Mouse (Mus musculus) adrenal gland, postnatal 4 days (tissue): Measurements from ENCODE around the gene Fgf2. TPM values are rescaled to one million over a fixed set of nuclear protein-coding genes. Genes with fewer than 3 reads are reported as not detected.

Experiments
- DNase-seq, 2 experiments: peaks; one replicate each; pipeline ENCODE4 v3.0.0; 2021 to 2022; ENCODE audit warnings: low spot score in 2 of 2, mixed read lengths in 2 of 2
- total RNA-seq, 2 experiments: library from RNA; stranded (reverse); gene quantifications; 2 replicates each; pipeline ENCODE4 v1.2.3; 2021

Fgf2 gene
- total RNA-seq, 2 experiments from 2014 or later = 5.0 to 7.1 TPM

- no peak for DNase-seq
Measured at GRCm38 (mm10) chr3:37407598-37407997, 59.5 kb downstream of the Fgf2 start.

- no peak for DNase-seq
Measured at GRCm38 (mm10) chr3:37413446-37413845, 65.3 kb downstream of the Fgf2 start.

- DNase-seq = peak in 1 of 2 experiments; percentile 66
Measured at GRCm38 (mm10) chr3:37414413-37414960, 66.3 kb downstream of the Fgf2 start.

GRCm38 (mm10) chr3:37418341-37418740 lies 70.2 kb downstream of the Fgf2 start:
- no peak for DNase-seq

GRCm38 (mm10) chr3:37418961-37419457 lies 70.9 kb downstream of the Fgf2 start:
- no peak for DNase-seq

GRCm38 (mm10) chr3:37419458-37419991 lies 71.4 kb downstream of the Fgf2 start, which contains the start of gene Spata5:
Gene Spata5, plus strand, starts transcription at chr3:37419896.
- DNase-seq = peak; percentile 88 to 95

GRCm38 (mm10) chr3:37420072-37420471 lies 71.9 kb downstream of the Fgf2 start, which contains the start of gene Nudt6:
Gene Nudt6, minus strand, starts transcription at chr3:37420211.
- peak; percentile 80 to 82 for DNase-seq

- peak in 1 of 2 experiments; percentile 18 for DNase-seq
Measured at GRCm38 (mm10) chr3:37420641-37421040, 72.5 kb downstream of the Fgf2 start.

GRCm38 (mm10) chr3:37421179-37421578 lies 73.0 kb downstream of the Fgf2 start:
- no peak for DNase-seq

- DNase-seq = no peak
Measured at GRCm38 (mm10) chr3:37426069-37426468, 77.9 kb downstream of the Fgf2 start.

- DNase-seq = no peak
Measured at GRCm38 (mm10) chr3:37430359-37430758, 82.2 kb downstream of the Fgf2 start.

- no peak for DNase-seq
Measured at GRCm38 (mm10) chr3:37439770-37440169, 91.6 kb downstream of the Fgf2 start.

- DNase-seq = no peak
Measured at GRCm38 (mm10) chr3:37443409-37443808, 95.3 kb downstream of the Fgf2 start.

- DNase-seq = no peak
Measured at GRCm38 (mm10) chr3:37455992-37456391, 107.8 kb downstream of the Fgf2 start.

Other genes with a start within 250 kb of the Fgf2 start
- gene Il2, start 222.4 kb upstream of the Fgf2 start, total RNA-seq = not detected
- gene Il21, start 115.7 kb upstream of the Fgf2 start, total RNA-seq = not detected
- 1 to 10 TPM; 6.0 TPM for gene Bbs12, start 35.8 kb upstream of the Fgf2 start, total RNA-seq
- 1 to 10 TPM; 4.4 to 5.3 TPM for gene Cetn4, start 35.6 kb upstream of the Fgf2 start, total RNA-seq
- 10 to 100 TPM; 32.0 to 42.8 TPM for gene Spata5, start 71.5 kb downstream of the Fgf2 start, total RNA-seq
- 10 to 100 TPM; 17.5 to 18.3 TPM for gene Nudt6, start 71.9 kb downstream of the Fgf2 start, total RNA-seq